Mouse (Mus musculus) liver, adult 2 months (tissue): ENCODE data around the gene Nkain2. TPM values are rescaled to one million over a fixed set of nuclear protein-coding genes. Genes with fewer than 3 reads are reported as not detected.

Experiments
- DNase-seq: peaks from one replicate; pipeline ENCODE4 v3.0.0-alpha.2; 2011; ENCODE audit warnings: low read depth, low spot score; ENCODE audit errors: extremely low read depth
- H3K27ac ChIP-seq: fragments of 200-500 bp; replicated peaks from 2 replicates; pipeline ENCODE4 v1.5.1; 2012; ENCODE audit warnings: low read depth, mild to moderate bottlenecking, control low read depth, inconsistent platforms, low read length; ENCODE audit not compliant: insufficient read depth
- H3K27me3 ChIP-seq: fragments of 200-500 bp; 2 replicates; pipeline ENCODE4 v1.6.1; 2012; ENCODE audit warnings: mild to moderate bottlenecking, moderate library complexity, low read length, inconsistent platforms; ENCODE audit not compliant: control insufficient read depth, insufficient read depth
- H3K36me3 ChIP-seq: fragments of 200-500 bp; 2 replicates; pipeline ENCODE4 v1.6.1; 2012; ENCODE audit warnings: low read length, inconsistent platforms; ENCODE audit not compliant: control insufficient read depth, insufficient read depth
- H3K4me1 ChIP-seq: fragments of 200-500 bp; 2 replicates; pipeline ENCODE4 v1.6.1; 2011; ENCODE audit warnings: low read length; ENCODE audit not compliant: control insufficient read depth, insufficient read depth
- H3K4me3 ChIP-seq: fragments of 200-500 bp; 2 replicates; pipeline ENCODE4 v1.5.1; 2011; ENCODE audit warnings: low read depth, mild to moderate bottlenecking, control low read depth, low read length, moderate library complexity; ENCODE audit not compliant: insufficient read depth
- H3K79me2 ChIP-seq: fragments of 200-500 bp; 2 replicates; pipeline ENCODE4 v1.6.1; 2012; ENCODE audit warnings: inconsistent platforms, mild to moderate bottlenecking, low read length, moderate library complexity; ENCODE audit not compliant: control insufficient read depth, insufficient read depth
- H3K9ac ChIP-seq: fragments of 200-500 bp; 2 replicates; pipeline ENCODE4 v1.6.1; 2012; ENCODE audit warnings: low read depth, mild to moderate bottlenecking, control low read depth, inconsistent platforms, low read length
- CTCF ChIP-seq: fragments of 200-500 bp; IDR thresholded peaks from 2 replicates; pipeline ENCODE4 v1.5.1; 2011; ENCODE audit warnings: low read depth, low read length, control low read depth
- POLR2A ChIP-seq: fragments of 200-500 bp; IDR thresholded peaks from 2 replicates; pipeline ENCODE4 v1.6.1; 2011; ENCODE audit warnings: low read length, control low read depth; ENCODE audit not compliant: insufficient read depth; ENCODE audit errors: extremely low read depth
- WGBS: fragments of 180-500 bp; shearing (Covaris S2); methylation state at CpG from one replicate; pipeline ENCODE4 v1.1.7; 2018; 5-methylcytosine and 5-hydroxymethylcytosine counted together
- polyA plus RNA-seq: library from polyadenylated mRNA; depleted of rRNA; stranded (reverse); fragments of >200 nt; gene quantifications from 2 replicates; pipeline ENCODE4 v1.2.3, GENCODE M21; 2012
- total RNA-seq: library from RNA; depleted of rRNA; stranded (reverse); fragments of >200 nt; gene quantifications from 2 replicates; pipeline ENCODE4 v1.2.3, GENCODE M21; 2014

Gene Nkain2
- total and polyA plus RNA-seq, 2 experiments = 0.23 to 0.55 TPM

DNA sequence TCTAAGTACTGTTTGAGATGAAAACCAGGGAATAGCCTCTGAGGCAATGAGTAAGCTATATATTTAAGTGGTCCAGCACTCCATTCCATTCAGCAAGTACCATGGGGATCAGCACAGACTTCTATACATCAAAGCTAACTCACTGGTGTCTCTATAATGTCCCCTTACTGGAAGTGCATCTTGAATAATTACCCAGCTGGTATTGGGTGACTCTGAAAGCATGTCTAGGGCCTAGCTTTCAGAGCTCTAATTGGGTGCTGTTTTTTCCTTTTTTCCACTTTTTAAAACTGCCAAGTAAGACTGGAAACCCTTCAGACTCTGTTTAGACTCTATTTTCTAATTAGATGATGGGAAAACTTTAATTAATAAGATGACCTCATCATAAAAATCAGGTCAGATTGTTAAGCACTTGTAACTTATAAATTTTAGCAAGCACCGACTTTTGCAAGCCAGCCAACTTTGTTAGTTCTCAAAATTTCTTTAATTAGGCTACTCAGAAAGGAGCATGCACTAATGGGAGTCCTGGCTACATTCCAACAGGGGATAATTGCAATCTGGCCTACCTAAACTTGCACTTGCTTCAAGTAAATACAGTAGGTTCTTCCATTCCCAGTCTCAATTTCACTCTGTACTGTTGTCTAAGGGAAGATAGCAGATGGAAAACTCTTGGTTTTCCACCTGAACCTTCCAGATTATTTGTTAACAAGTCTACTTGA, 19.4 kb downstream of the Nkain2 start:
- TF ChIP-seq CTCF (no peak), POLR2A (no peak)
- no peak overlapping the region for H3K4me3 ChIP-seq
- H3K27ac ChIP-seq = no peak overlapping the region
- no peak overlapping the region for H3K9ac ChIP-seq
- 77% methylated on average over 1 of the region's 1 CpGs for WGBS
- H3K79me2 ChIP-seq = no peaks in the 10 kb centered on the region
- no peaks in the 10 kb centered on the region for H3K27me3 ChIP-seq
- no peaks in the 10 kb centered on the region for H3K4me1 ChIP-seq
- peak; percentile 16 for DNase-seq
- no peaks in the 10 kb centered on the region for H3K36me3 ChIP-seq

DNA sequence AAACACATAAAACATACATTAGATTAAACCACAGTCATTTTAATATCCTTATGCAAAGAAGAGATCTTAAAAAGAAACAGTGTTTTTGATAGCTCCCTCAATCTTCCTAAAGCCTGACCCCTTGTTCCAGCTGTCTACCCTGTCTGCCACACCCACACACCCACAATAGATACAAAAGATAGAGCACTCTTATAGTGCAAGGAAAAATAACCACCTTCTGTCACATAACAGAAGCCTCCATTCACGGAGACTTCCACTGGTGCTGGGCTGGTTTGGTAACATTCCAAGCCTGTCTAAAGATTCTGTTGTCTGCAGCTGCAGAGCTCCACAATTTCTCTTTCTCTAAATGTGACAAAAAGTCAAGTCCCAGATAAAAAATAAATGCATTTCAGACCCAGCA, 20.7 kb downstream of the Nkain2 start:
- WGBS = 56% methylated on average over 1 of the region's 1 CpGs
- Histone ChIP-seq H3K79me2 (no peaks in the 10 kb centered on the region), H3K27me3 (no peaks in the 10 kb centered on the region), H3K36me3 (no peaks in the 10 kb centered on the region), H3K27ac (no peak overlapping the region), H3K4me3 (no peak overlapping the region), H3K9ac (no peak overlapping the region), H3K4me1 (no peaks in the 10 kb centered on the region)
- no peak for TF ChIP-seq CTCF
- no peak for TF ChIP-seq POLR2A
- DNase-seq = no peak

DNA sequence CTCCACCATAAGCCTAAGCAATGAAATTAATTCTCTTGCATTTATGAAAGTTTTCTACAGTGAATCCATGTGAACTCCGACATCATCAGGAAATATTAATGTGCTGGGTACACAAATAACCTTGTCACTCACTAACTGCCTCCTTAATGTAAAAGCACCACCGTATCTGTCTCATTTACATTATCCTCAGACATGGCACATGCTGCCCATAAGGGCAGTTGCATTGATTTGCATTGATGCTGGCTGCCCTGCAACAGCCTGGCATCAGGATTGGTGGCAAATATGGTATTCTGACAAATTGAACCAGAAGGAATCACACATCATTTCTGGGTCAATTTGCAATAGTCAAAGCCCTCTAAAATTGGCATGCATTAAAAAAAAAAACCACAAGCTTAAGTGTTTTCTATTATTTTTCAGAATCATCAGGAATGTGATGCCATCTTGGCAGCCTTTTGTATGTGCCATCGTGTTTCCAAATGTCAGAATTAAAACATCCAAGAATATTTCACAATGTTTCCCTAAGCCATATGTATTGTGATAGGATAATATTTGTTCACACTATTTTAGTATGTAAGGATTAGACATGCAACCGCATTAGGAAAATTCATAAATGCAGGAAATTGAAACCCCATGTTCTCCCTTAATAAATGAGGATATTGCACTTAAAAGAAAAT, 74.9 kb downstream of the Nkain2 start:
- Histone ChIP-seq H3K27me3 (no peaks in the 10 kb centered on the region), H3K27ac (no peak overlapping the region), H3K4me1 (no peaks in the 10 kb centered on the region), H3K4me3 (no peak overlapping the region), H3K79me2 (no peaks in the 10 kb centered on the region), H3K9ac (no peak overlapping the region), H3K36me3 (no peaks in the 10 kb centered on the region)
- no peak for TF ChIP-seq POLR2A
- WGBS = 68% methylated on average over 4 of the region's 4 CpGs
- no peak for DNase-seq

- H3K27ac ChIP-seq = no peak overlapping the region
- TF ChIP-seq CTCF (no peak), POLR2A (no peak)
- no peak overlapping the region for H3K4me3 ChIP-seq
- no peaks in the 10 kb centered on the region for H3K79me2 ChIP-seq
- H3K9ac ChIP-seq = no peak overlapping the region
- DNase-seq = no peak
- H3K27me3 ChIP-seq = no peaks in the 10 kb centered on the region
- H3K36me3 ChIP-seq = no peaks in the 10 kb centered on the region
- H3K4me1 ChIP-seq = no peaks in the 10 kb centered on the region
- WGBS = 37% methylated on average over 2 of the region's 2 CpGs
These were observed 94.0 kb downstream of the Nkain2 start for GRCm38 (mm10) chr10:32796215-32796614.

- Histone ChIP-seq H3K79me2 (no peaks in the 10 kb centered on the region), H3K4me1 (no peaks in the 10 kb centered on the region), H3K4me3 (no peak overlapping the region), H3K36me3 (no peaks in the 10 kb centered on the region), H3K27me3 (no peaks in the 10 kb centered on the region), H3K9ac (no peak overlapping the region), H3K27ac (no peak overlapping the region)
- DNase-seq = no peak
- no peak for TF ChIP-seq CTCF
- no peak for TF ChIP-seq POLR2A
These were observed 99.7 kb downstream of the Nkain2 start for GRCm38 (mm10) chr10:32790541-32790940.

GRCm38 (mm10) chr10:32782732-32783359, 107.4 kb downstream of the Nkain2 start:
- 76% methylated on average over 3 of the region's 3 CpGs for WGBS
- Histone ChIP-seq H3K4me1 (no peaks in the 10 kb centered on the region), H3K36me3 (no peaks in the 10 kb centered on the region), H3K79me2 (no peaks in the 10 kb centered on the region), H3K9ac (no peak overlapping the region), H3K27ac (no peak overlapping the region), H3K4me3 (no peak overlapping the region), H3K27me3 (no peaks in the 10 kb centered on the region)
- DNase-seq = peak; percentile 16
- no peak for TF ChIP-seq POLR2A
- no peak for TF ChIP-seq CTCF
